In the genomic region with DNA sequence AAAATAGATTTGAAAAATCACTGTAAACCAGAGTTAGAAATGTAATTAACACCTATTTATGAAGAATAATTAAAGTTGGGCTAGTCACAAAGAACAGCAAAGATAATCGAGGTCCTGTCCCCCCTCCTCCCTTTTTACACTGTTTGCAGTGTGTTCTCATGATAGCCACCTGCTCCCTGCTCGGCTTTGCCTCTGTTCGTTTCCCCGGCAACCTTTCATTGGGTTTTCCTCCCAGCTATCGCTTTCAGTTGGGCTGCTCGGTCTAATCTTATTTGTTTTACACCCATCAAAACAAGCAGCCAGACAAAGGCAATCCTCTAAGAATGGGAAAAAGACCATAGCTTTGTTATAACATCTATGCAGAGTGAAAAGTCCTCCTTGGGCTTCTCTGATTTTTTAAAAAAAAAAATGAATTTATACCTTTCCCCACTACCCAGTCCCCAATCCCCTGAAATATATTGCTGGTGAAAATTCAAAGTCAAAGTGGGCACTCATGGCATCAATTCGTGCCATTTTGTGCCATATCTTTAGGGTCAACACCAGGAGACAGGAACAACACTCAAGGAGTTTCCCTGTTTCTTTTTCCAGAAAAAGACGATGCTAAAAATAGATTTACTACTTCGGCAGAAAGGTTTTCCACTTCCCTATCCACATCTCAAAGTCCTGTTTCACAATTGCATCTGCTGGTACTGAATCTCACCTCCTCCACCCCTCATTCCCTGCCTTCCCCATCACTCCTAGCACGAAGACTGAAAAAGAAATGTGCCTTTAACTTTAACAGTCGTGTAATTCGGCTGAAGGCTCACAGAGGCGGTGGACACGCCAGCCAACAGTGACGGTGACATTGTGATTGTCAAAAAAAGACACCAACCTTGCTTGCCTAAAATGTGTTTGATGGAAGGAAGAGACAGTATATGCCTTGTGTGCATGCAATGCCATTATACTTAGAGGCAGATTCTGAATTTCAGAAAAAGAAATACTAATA, we compare ENCODE assay signal across 8 mouse cellular contexts.
DNase-seq lines count a peak whose midpoint lies in the region; ATAC-seq lines count a peak whose summit lies in the region.

No protein-coding gene starts in this region.

- no peaks in the 10 kb centered on the region for H3K27me3 ChIP-seq in heart, embryonic 11.5 days (ENCODE audit: control insufficient read depth, insufficient read depth, low read length)
- H3K27me3 ChIP-seq in forebrain, embryonic 14.5 days (replicated peaks; ENCODE audit: control insufficient read depth, insufficient read depth, low read length): no peaks in the 10 kb centered on the region
- H3K27me3 ChIP-seq in limb, embryonic 10.5 days (ENCODE audit: low read depth, poor library complexity, severe bottlenecking): no peaks in the 10 kb centered on the region

- no peak overlapping the region for H3K27ac ChIP-seq in heart, embryonic 11.5 days (ENCODE audit: low read depth, low read length)
- H3K27ac ChIP-seq in forebrain, embryonic 14.5 days (ENCODE audit: low read depth, low read length): peak overlapping the region; percentile 95
- H3K27ac ChIP-seq in limb, embryonic 10.5 days: no peak overlapping the region

- H3K9ac ChIP-seq in heart, embryonic 11.5 days (ENCODE audit: low read depth, low read length): no peak overlapping the region
- H3K9ac ChIP-seq in forebrain, embryonic 14.5 days (ENCODE audit: low read length): peak overlapping the region; percentile 91

- peaks cover 3% of the 10 kb centered on the region; the same call in 1 of the 2 replicates for H3K4me1 ChIP-seq in heart, embryonic 11.5 days (ENCODE audit: control insufficient read depth, insufficient read depth, low read length)
- H3K4me1 ChIP-seq in forebrain, embryonic 14.5 days (ENCODE audit: control insufficient read depth, insufficient read depth, low read length): peaks cover 23% of the 10 kb centered on the region; the same call in 1 of the 2 replicates
- H3K4me1 ChIP-seq in limb, embryonic 10.5 days: peaks cover 30% of the 10 kb centered on the region

- 20% methylated on average over 15 of the region's 15 CpGs for WGBS in heart, embryonic 11.5 days (ENCODE audit: insufficient replicate concordance)
- 3% methylated on average over 15 of the region's 15 CpGs for WGBS in forebrain, embryonic 14.5 days
- WGBS in limb, embryonic 10.5 days: 37% methylated on average over 15 of the region's 15 CpGs

- DNase-seq in heart, adult 9 months (ENCODE audit: low spot score in 2 of 2): no peak
- DNase-seq in cerebellum, adult 11 months: peak; percentile 38
- DNase-seq in forebrain, embryonic 14.5 days (ENCODE audit: low spot score): peak; percentile 95
- DNase-seq in limb, embryonic 10.5 days (ENCODE audit: low spot score): no peak
- DNase-seq in right cerebral cortex, postnatal 4 days: peak; percentile 40
- DNase-seq in ovary, postnatal 10 days (ENCODE audit: low spot score): no peak
- no peak for DNase-seq in B cell, adult 2 months

- no peak overlapping the region for H3K4me3 ChIP-seq in heart, embryonic 11.5 days (ENCODE audit: low read depth, low read length)
- peak overlapping the region; percentile 55 for H3K4me3 ChIP-seq in forebrain, embryonic 14.5 days (ENCODE audit: low read depth, low read length)
- H3K4me3 ChIP-seq in limb, embryonic 10.5 days: 0 out of 2 replicates have a peak overlapping the region, but pooled peaks have one; percentile 5

- ATAC-seq in heart, embryonic 11.5 days (replicated peaks; ENCODE audit: insufficient number of reproducible peaks, low FRiP score, low TSS enrichment): no peak; the same call in 1 of the 2 replicates
- ATAC-seq in forebrain, embryonic 14.5 days: peak; percentile 72

- no peaks in the 10 kb centered on the region for H3K36me3 ChIP-seq in heart, embryonic 11.5 days (ENCODE audit: control insufficient read depth, insufficient read depth, low read length)
- no peaks in the 10 kb centered on the region for H3K36me3 ChIP-seq in forebrain, embryonic 14.5 days (ENCODE audit: control insufficient read depth, insufficient read depth, low read length)
- H3K36me3 ChIP-seq in limb, embryonic 10.5 days: no peaks in the 10 kb centered on the region

- H3K9me3 ChIP-seq in heart, embryonic 11.5 days (replicated peaks; ENCODE audit: control insufficient read depth, low read length): no peaks in the 10 kb centered on the region
- H3K9me3 ChIP-seq in forebrain, embryonic 14.5 days (replicated peaks; ENCODE audit: control insufficient read depth, low read length): no peaks in the 10 kb centered on the region
- H3K9me3 ChIP-seq in limb, embryonic 10.5 days (replicated peaks): no peaks in the 10 kb centered on the region

- H3K4me2 ChIP-seq in heart, embryonic 11.5 days: peak overlapping the region; percentile 40
- H3K4me2 ChIP-seq in forebrain, embryonic 14.5 days (ENCODE audit: low read length): peak overlapping the region; percentile 74

Comparison
In these comparisons a context has a peak if more than half of its experiments do, and no peak if none do; other contexts are left out.
1. DNase-seq: peak in cerebellum, adult 11 months (single experiment), forebrain, embryonic 14.5 days (single experiment) and right cerebral cortex, postnatal 4 days (single experiment); none in heart, adult 9 months (0 of 2), limb, embryonic 10.5 days (single experiment), ovary, postnatal 10 days (single experiment) and B cell, adult 2 months (0 of 2).